Mouse (Mus musculus): ENCODE data around the gene Taf3.
A peak's percentile ranks its signal among the peaks of the same experiment; 100 is the strongest.

The Taf3 gene

GRCm38 (mm10) chr2:10048461-10048860 is at the start of gene Taf3:
Taf3 (minus strand) TSS chr2:10048596.
- peak; percentile 96 to 97 for DNase-seq

- DNase-seq, result no peak
Observed at GRCm38 (mm10) chr2:10094327-10095100, 46.1 kb upstream of the Taf3 start.

- no peak for DNase-seq
Observed at GRCm38 (mm10) chr2:10087256-10087850, 39.0 kb upstream of the Taf3 start.

- no peak for DNase-seq
Observed at GRCm38 (mm10) chr2:10082737-10083136, 34.3 kb upstream of the Taf3 start.

GRCm38 (mm10) chr2:10081453-10082080 is 33.2 kb upstream of the Taf3 start:
- DNase-seq, result no peak

GRCm38 (mm10) chr2:10080310-10081010 is 32.1 kb upstream of the Taf3 start, which contains the start of the genes Atp5c1 and Kin:
Atp5c1 (minus strand) TSS chr2:10080510.
Kin (plus strand) TSS chr2:10080593.
- DNase-seq, result peak; percentile 98

- DNase-seq, result no peak
Observed at GRCm38 (mm10) chr2:10079745-10080309, 31.4 kb upstream of the Taf3 start.

- no peak for DNase-seq
Observed at GRCm38 (mm10) chr2:10076675-10077074, 28.3 kb upstream of the Taf3 start.

- DNase-seq, result no peak
Observed at GRCm38 (mm10) chr2:10074470-10074869, 26.1 kb upstream of the Taf3 start.

GRCm38 (mm10) chr2:10071751-10072150 is 23.4 kb upstream of the Taf3 start:
- no peak for DNase-seq

- no peak for DNase-seq
Observed at GRCm38 (mm10) chr2:10058836-10059235, 10.4 kb upstream of the Taf3 start.

GRCm38 (mm10) chr2:10051996-10052395 is 3.6 kb upstream of the Taf3 start:
- DNase-seq, result no peak

GRCm38 (mm10) chr2:10050878-10051277 is 2.5 kb upstream of the Taf3 start:
- DNase-seq, result no peak

- no peak for DNase-seq
Observed at GRCm38 (mm10) chr2:10049456-10049855, 1.1 kb upstream of the Taf3 start.

- peak; percentile 54 to 55 for DNase-seq
Observed at GRCm38 (mm10) chr2:10047758-10048436, 499 bp downstream of the Taf3 start.

- DNase-seq, result peak; percentile 30 to 41
Observed at GRCm38 (mm10) chr2:10034976-10035375, 13.4 kb downstream of the Taf3 start.

GRCm38 (mm10) chr2:10033684-10034083 is 14.7 kb downstream of the Taf3 start:
- no peak for DNase-seq

- DNase-seq, result no peak
Observed at GRCm38 (mm10) chr2:10029755-10030154, 18.6 kb downstream of the Taf3 start.

- DNase-seq, result no peak
Observed at GRCm38 (mm10) chr2:10024264-10024663, 24.1 kb downstream of the Taf3 start.

- DNase-seq, result peak; percentile 65 to 67
Observed at GRCm38 (mm10) chr2:10021296-10021695, 27.1 kb downstream of the Taf3 start.

GRCm38 (mm10) chr2:10014951-10015635 is 33.3 kb downstream of the Taf3 start:
- DNase-seq, result no peak

Data from cerebellum, postnatal 14 days (tissue).